Mouse (Mus musculus) heart, postnatal 4 days (tissue): ENCODE results near the gene Tsx. TPM values are rescaled to one million over a fixed set of nuclear protein-coding genes. Genes with fewer than 3 reads are reported as not detected.
"Not testable (repeated sequence)": the region's sequence is repeated elsewhere in the genome, so short reads cannot be mapped to it uniquely, and the experiment has no call there.

Experiments
- DNase-seq: peaks from one replicate; pipeline ENCODE4 v3.0.0; 2021
- total RNA-seq, 2 experiments: library from RNA; stranded (reverse); gene quantifications; 2 replicates each; pipeline ENCODE4 v1.2.3; 2021

Tsx gene
- total RNA-seq: not detected

GRCm38 (mm10) chrX:103414167-103414566 is at the start of gene Tsx:
Tsx (plus strand) TSS chrX:103414467.
- DNase-seq: no peak

GRCm38 (mm10) chrX:103366201-103366600 is 48.1 kb upstream of the Tsx start:
- no peak for DNase-seq

DNA sequence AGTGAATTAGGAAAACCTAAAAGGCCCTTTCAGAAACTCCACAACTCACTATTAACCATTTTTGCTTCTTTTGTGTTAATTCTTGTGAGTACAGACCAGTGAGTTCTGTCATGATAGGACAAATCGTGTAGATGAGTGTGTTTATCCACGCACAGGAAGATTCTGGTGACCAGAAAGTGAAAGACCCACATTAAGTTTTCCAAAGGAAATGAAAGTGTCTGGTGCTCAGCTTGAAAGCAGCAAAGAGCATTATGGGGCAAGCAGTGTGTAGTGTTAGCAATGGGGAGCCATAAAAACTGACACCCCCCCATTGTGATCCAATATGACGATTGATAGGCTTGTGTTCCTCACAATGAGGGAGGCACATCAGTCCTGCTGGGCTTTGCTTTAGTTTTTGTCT is 45.6 kb upstream of the Tsx start:
- DNase-seq: no peak

GRCm38 (mm10) chrX:103371221-103371620 is 43.0 kb upstream of the Tsx start:
- DNase-seq: no peak

GRCm38 (mm10) chrX:103371627-103372026 is 42.6 kb upstream of the Tsx start:
- no peak for DNase-seq

DNA sequence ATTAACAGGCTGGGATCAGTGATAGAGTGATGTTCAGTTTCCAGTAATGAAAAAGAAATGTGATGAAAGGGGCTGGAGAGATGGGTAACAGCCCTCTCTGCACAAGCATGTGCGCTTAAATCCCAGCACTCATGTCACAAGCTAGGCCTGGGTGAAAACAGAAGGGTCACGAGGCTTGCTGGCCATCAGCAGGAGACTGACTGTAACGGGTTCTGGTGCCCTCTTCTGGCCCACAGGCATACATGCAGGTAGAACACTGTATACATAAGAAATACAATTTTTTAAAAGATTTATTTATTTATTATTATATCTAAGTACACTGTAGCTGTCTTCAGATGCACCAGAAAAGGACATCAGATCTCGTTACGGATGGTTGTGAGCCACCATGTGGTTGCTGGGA is 40.0 kb upstream of the Tsx start:
- peak; percentile 9 for DNase-seq

DNA sequence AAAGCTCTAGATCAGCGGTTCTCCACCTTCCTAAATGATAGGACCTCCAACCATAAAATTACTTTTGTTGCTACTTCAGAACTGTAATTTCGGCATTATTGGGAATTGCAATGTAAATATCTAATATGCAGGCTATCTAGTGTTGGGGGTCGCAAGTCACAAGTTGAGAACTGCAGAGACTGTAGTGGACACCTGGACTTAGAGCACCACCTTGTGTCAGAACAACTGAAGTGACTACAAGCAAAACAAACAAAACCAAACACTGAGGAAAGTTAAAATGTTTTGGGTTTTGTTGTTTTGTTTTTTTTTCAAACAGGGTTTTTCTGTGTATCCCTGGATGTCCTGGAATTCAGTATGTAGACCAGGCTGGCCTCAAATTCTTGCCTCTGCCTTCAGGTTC is 29.7 kb upstream of the Tsx start:
- DNase-seq: no peak

- DNase-seq: no peak
Observed at GRCm38 (mm10) chrX:103388131-103388530, 26.1 kb upstream of the Tsx start.

- DNase-seq: no peak
Observed at GRCm38 (mm10) chrX:103393841-103394240, 20.4 kb upstream of the Tsx start.

DNA sequence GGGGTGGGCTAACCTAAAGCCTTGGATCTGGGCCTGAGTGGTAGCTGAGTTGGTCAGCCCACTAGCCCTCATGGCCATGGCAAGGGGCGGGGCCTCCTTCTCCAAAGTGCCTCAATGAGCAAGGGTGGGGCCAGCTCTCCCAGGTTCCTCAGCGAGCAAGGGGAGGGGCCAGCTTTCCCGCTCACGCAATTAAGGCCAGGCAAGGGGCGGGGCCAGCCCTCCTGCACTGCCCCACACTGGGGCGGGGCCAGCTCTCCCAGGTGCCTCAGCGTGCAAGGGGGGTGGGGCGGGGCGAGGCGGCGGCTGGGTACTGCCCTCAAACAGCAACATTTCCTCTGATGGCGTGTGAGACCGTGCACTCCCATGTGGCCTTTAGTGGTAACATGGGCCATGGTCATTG is 9.2 kb upstream of the Tsx start:
- no peak for DNase-seq

DNA sequence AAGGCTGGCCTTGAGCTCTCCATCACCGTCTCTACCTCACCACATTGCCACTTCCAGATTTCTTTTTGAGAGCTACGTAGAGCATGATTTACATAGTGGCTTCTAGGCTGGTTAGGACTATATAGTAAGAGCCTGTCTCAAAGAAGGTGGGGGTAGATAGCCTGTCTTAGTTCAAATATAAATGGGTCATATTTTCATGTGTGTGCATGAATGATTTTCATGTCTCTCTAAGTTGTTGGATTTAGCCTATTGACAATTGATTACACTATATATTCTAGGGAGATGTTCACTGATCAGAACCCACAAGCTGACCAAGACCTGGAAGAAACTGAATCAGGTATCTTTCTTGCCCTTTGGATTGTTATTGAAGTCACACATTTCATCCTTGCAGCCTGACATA is 7.4 kb downstream of the Tsx start, which contains the start of gene Gm26992:
Gene Gm26992 (plus strand): TSS at position 301 of the 400 bp plus-strand sequence.
- no peak for DNase-seq

DNA sequence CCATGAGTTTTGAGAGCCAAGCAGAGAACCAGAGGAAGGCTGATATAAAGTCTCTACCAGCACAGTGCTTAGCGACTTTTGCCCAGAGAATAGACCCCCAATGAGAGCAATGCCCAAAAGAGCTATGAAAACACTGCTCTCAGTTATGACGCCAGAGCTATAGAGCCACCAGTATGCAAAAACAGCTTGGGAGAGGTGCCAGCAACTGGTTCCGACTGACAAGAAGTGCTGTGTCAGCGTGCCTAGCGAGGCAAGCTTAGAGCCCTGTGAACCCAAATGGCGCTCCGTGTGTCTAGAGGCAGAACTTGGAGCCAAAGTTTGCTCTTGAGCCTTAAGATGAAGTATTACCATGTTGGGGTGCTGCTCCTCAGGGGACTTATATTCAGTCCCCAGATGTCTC is 13.4 kb downstream of the Tsx start:
- no peak for DNase-seq

DNA sequence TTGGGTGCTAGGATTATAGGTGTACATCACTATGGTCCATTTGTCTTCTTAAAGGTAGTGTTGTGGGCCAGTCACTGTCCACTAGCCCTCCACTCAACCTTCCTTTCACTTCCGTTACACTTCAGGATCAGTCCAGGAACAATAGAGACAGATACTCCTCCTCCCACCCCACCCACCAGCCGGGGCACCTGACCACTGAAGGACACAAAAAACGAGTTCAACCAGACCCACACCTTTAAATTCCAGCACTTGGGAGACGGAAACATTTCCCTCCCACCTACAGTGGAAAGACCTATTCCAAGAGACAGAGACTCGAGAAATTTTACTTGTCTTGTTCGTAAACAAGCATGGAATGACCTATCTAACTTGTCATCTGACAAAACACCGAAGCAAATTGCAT is 18.0 kb downstream of the Tsx start:
- no peak for DNase-seq

- DNase-seq: no peak
Observed at GRCm38 (mm10) chrX:103438023-103438422, 23.8 kb downstream of the Tsx start.

GRCm38 (mm10) chrX:103440803-103441202 is 26.5 kb downstream of the Tsx start:
- DNase-seq: peak; percentile 20

GRCm38 (mm10) chrX:103443755-103444154 is 29.5 kb downstream of the Tsx start:
- peak; percentile 28 for DNase-seq

DNA sequence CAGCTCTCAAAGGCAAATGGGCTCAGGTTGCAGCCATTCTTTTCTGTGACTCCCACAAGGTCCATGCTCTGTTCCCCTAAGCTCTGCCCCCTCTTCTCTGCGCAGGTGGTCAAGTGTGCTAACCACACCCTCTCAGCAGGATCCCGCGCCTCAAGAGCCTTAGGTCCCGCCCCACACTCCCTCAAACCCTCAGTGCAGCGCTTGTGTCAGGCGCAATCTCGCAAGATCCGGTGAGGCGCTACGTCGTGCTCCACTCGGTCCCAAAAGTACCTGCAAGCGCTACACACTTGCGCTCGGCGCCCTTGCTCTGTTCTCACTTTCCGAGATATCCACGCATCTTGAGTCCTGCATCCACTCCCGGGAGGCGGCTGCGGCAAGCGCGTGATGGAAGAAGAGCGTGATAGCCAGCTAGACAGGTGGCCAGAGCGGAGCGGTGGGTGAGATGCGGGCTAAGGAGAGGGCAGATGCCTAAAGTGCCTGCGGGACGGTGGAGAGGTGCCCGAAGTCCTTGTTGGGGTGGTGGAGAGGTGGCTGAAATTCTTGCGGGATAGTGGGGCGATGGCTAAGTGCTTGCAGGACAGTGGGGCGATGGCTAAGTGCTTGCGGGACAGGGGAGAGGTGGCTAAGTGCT is 33.4 kb downstream of the Tsx start:
- DNase-seq: peak; percentile 49

DNA sequence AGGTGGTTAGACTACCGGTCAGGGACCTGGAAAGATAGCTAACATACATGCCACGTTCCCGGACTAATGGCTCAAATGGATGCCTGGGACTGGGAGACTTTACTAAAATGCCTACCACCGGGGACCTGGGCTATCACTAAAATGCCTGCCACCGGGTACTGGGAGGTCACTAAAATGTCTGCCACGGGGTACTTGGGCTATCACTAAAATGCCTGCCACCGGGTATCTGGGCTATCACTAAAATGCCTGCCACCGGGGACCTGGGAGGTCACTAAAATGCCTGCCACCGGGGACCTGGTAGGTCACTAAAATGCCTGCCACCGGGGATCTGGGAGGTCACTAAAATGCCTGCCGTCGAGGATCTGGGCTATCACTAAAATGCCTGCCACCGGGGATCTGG is 34.2 kb downstream of the Tsx start:
- DNase-seq: not testable (repeated sequence)

DNA sequence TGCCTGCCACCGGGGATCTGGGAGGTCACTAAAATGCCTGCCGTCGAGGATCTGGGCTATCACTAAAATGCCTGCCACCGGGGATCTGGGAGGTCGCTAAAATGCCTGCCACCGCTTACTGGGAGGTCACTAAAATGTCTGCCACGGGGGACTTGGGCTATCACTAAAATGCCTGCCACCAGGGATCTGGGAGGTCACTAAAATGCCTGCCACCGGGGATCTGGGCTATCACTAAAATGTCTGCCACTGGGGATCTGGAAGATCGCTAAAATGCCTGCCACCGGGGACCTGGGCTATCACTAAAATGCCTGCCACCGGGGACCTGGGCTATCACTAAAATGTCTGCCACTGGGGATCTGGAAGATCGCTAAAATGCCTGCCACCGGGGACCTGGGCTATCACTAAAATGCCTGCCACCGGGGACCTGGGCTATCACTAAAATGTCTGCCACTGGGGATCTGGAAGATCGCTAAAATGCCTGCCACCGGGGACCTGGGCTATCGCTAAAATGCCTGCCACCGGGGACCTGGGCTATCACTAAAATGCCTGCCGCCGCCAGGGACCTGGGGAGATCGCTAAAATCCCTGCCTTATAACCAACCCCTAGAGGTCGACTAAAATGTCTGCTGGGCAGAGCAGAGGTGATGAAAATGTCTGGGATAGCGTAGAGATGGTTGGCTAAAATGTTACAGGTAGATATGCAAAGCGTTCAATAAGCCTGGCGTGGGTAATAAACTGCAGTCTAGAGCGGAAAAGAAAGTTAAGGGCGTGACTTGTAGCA is 34.9 kb downstream of the Tsx start:
- DNase-seq: not testable (repeated sequence)

DNA sequence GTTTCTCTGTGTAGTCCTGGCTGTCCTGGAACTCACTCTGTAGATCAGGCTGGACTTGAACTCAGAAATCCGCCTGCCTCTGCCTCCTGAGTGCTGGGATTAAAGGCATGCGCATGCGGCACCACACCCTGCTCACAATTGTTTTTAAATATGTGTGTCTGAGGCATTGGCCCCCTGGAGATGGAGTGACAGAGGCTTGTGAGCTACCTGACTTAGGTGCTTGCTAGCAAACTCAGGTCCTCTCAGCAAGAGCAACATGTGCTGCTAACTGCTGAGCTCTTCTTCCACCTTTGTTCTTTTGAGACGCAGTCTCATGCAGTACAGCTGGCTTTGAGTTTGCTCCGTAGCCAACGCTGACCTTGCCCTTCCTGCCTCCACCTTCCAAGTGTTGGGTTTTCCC is 38.5 kb downstream of the Tsx start:
- no peak for DNase-seq

GRCm38 (mm10) chrX:103460056-103460455 is 45.8 kb downstream of the Tsx start:
- peak; percentile 21 for DNase-seq

- no peak for DNase-seq
Observed at GRCm38 (mm10) chrX:103468998-103469397, 54.7 kb downstream of the Tsx start.

DNA sequence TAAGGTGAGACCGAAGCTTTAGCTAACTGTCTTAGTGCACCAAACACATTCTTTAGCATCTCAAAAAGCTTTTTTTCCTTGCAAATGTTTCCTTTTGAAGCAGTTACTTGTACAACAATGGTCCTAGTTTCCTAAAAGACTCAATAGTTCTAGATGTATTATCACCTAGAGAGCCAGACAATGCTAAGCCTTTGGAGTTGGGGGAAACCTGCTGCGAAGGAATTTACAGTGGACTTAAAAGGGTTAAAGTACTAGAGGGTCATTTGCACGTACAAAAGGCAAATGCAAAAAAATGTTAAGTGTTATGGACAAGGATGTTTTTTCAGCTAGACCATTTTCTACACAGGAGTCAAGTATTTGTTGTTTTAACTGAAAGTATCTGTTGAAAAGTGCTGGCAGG is 58.1 kb downstream of the Tsx start:
- DNase-seq: no peak
